Mouse (Mus musculus) central nervous system, embryonic 11.5 days (tissue): ENCODE data around the gene Zfp619. TPM values are rescaled to one million over a fixed set of nuclear protein-coding genes. Genes with fewer than 3 reads are reported as not detected.

ENCODE experiments used
- polyA plus RNA-seq: library from polyadenylated mRNA; depleted of rRNA; stranded (reverse); fragments of >200 nt; gene quantifications from 2 replicates; pipeline ENCODE4 v1.2.3, GENCODE M21; 2012; rRNA removed

Zfp619 gene
- 2.1 and 3.0 TPM in 2 replicates for polyA plus RNA-seq

GRCm38 (mm10) chr7:39517616-39518177 lies at the start of gene Zfp619:
Gene Zfp619 (plus strand): TSS chr7:39517766.

Other genes starting within 250 kb of the Zfp619 start
- gene Gm5114, start 104.6 kb upstream of the Zfp619 start, polyA plus RNA-seq: not detected in 2 replicates